Mouse (Mus musculus) intestine, embryonic 15.5 days (tissue): ENCODE data around the gene Gm39566. TPM values are rescaled to one million over a fixed set of nuclear protein-coding genes. Genes with fewer than 3 reads are reported as not detected.

Source experiments
- ATAC-seq: fragments of 200-750 bp; cut with Nextera tagmentation; 2 replicates; pipeline ENCODE4 v1.8.0; 2017; ENCODE audit warnings: moderate TSS enrichment, moderate library complexity
- H3K27ac ChIP-seq: fragments of 300-500 bp; sonication (generic); 2 replicates; pipeline ENCODE4 v1.5.1; 2015; ENCODE audit warnings: mild to moderate bottlenecking, inconsistent platforms
- H3K27me3 ChIP-seq: fragments of 300-500 bp; sonication (generic); replicated peaks from 2 replicates; pipeline ENCODE4 v1.6.1; 2015; ENCODE audit warnings: inconsistent platforms
- H3K36me3 ChIP-seq: fragments of 300-500 bp; sonication (generic); 2 replicates; pipeline ENCODE4 v1.6.1; 2015; ENCODE audit warnings: inconsistent platforms
- H3K4me1 ChIP-seq: fragments of 300-500 bp; sonication (generic); replicated peaks from 2 replicates; pipeline ENCODE4 v1.6.1; 2015; ENCODE audit warnings: inconsistent platforms
- H3K4me2 ChIP-seq: fragments of 300-500 bp; sonication (generic); replicated peaks from 2 replicates; pipeline ENCODE4 v1.6.1; 2015; ENCODE audit warnings: mild to moderate bottlenecking, inconsistent platforms
- H3K4me3 ChIP-seq: fragments of 300-500 bp; sonication (generic); replicated peaks from 2 replicates; pipeline ENCODE4 v1.5.1; 2015; ENCODE audit warnings: inconsistent platforms
- H3K9ac ChIP-seq: fragments of 300-500 bp; sonication (generic); 2 replicates; pipeline ENCODE4 v1.6.1; 2015; ENCODE audit warnings: inconsistent platforms
- H3K9me3 ChIP-seq: fragments of 300-500 bp; sonication (generic); 2 replicates; pipeline ENCODE4 v1.6.1; 2016; ENCODE audit warnings: inconsistent platforms
- WGBS: fragments of 180-500 bp; shearing (Covaris S2); methylation state at CpG from one replicate; pipeline ENCODE4 v1.1.7; 2015; 5-methylcytosine and 5-hydroxymethylcytosine counted together
- polyA plus RNA-seq: library from polyadenylated mRNA; unstranded; fragments of >200 nt; fragmentation: Nextera tagmentation; extraction: Ambion mirVana; gene quantifications from 2 replicates; pipeline ENCODE4 v1.2.1, GENCODE M21; 2015

The Gm39566 gene
- polyA plus RNA-seq, 1 experiment from 2014 or later = not detected

DNA sequence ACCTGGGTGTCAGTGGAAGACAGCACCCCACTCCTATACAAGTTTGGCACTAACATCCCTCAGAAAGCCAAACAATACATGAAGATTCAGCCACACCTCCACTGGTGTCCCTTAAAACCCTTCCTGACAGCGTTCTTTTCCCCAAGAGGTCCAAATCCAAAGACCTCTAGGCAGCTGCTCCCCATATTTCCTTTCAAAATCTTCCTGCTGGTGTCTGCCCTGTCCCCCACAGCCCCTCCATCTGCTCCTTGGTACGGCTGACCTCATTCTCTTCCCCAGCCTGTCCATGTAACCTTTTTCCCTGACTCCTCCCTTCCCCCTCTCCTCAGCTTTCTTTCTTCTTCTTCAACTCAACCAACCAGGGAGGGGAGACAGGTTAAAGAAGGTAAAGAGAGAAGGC, 8.4 kb upstream of the Gm39566 start:
- peaks cover 21% of the 10 kb centered on the region for H3K36me3 ChIP-seq
- no peak overlapping the region for H3K9ac ChIP-seq
- ATAC-seq = no peak
- H3K27ac ChIP-seq = no peak overlapping the region
- H3K4me3 ChIP-seq = no peak overlapping the region
- H3K27me3 ChIP-seq = no peaks in the 10 kb centered on the region
- H3K9me3 ChIP-seq = no peaks in the 10 kb centered on the region
- no peak overlapping the region for H3K4me2 ChIP-seq
- no peaks in the 10 kb centered on the region for H3K4me1 ChIP-seq
- whole genome bisulfite sequencing = 83% methylated on average over 2 of the region's 2 CpGs

DNA sequence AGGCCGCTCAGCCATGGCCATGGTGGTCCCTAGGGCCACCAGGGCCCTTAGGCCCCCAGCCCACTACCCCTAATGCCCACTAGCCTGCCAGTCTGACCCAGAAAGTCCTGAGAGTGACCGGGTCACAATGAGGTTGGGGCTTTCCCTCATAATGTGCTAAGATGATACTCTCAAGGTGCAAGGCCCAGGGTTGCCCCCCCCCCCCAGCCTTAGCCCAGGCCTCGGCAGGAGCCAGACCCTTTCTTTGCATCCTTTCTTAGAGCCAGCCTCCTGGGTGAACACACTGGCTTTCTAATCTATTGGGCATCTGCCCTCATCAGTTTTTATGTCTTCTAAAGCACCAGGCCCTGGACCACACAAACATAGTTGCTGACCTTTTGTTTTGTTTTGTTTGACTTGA, 7.0 kb upstream of the Gm39566 start, which contains the start of gene Spem1:
Gene Spem1, minus strand, starts transcription at position 101 of the 400 bp plus-strand sequence.
- Histone ChIP-seq H3K4me1 (no peaks in the 10 kb centered on the region), H3K9me3 (no peaks in the 10 kb centered on the region), H3K9ac (no peak within 1 kb of the TSS), H3K36me3 (peaks cover 10% of the 10 kb centered on the region; the same call in 1 of the 2 replicates), H3K4me3 (no peak within 1 kb of the TSS), H3K27ac (no peak within 1 kb of the TSS), H3K27me3 (no peaks in the 10 kb centered on the region), H3K4me2 (no peak within 1 kb of the TSS)
- no peak for ATAC-seq
- 79% methylated on average over 3 of the region's 3 CpGs for WGBS

DNA sequence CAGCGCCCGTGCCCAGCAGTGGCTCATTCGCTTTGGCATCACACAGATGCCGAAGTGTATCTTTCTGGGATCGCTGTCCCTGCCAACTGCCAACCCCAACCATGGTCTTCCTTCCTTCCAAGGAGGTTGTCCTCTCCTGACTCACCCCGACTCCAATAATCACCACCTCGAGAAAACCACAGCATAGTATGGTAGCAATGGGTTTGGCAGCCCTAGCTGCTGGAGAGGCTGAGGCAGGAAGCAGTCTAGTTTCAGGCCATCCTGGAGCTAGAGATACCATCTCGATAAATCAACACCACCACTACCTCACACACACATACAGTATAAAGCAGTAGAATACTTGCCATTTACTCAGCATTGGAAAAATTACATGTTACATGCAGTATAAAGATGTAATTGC, 3.8 kb upstream of the Gm39566 start:
- Histone ChIP-seq H3K36me3 (no peaks in the 10 kb centered on the region), H3K4me1 (no peaks in the 10 kb centered on the region), H3K4me2 (no peak overlapping the region), H3K9ac (no peak overlapping the region), H3K27me3 (no peaks in the 10 kb centered on the region), H3K9me3 (no peaks in the 10 kb centered on the region), H3K27ac (no peak overlapping the region), H3K4me3 (no peak overlapping the region)
- 88% methylated on average over 8 of the region's 8 CpGs for WGBS
- no peak for ATAC-seq

DNA sequence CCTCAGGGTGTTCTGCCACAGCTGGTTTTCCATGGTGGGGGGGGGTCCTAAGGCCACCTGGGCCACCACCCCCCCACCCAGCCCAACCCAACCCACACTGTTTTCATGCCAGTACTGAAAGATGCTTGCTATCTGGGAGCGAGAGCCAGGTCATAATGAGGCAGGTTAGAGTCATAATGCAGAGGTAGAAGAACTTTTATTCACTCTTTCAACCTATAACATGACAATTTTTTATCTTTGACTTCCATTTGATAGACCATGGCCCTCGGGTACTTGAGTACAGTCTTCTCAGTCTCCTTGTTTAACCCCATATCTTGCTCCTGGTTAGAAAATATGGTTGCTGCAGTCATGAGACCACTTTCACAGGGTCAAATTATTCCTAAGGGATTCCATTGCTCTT, 3.3 kb upstream of the Gm39566 start, which contains the start of gene Spem2:
Gene Spem2, minus strand, starts transcription at position 101 of the 400 bp plus-strand sequence.
- Histone ChIP-seq H3K9me3 (no peaks in the 10 kb centered on the region), H3K4me2 (no peak within 1 kb of the TSS), H3K36me3 (no peaks in the 10 kb centered on the region), H3K9ac (no peak within 1 kb of the TSS), H3K4me1 (no peaks in the 10 kb centered on the region), H3K4me3 (no peak within 1 kb of the TSS), H3K27me3 (no peaks in the 10 kb centered on the region), H3K27ac (no peak within 1 kb of the TSS)
- ATAC-seq = no peak
- 74% methylated on average over 2 of the region's 2 CpGs for WGBS

DNA sequence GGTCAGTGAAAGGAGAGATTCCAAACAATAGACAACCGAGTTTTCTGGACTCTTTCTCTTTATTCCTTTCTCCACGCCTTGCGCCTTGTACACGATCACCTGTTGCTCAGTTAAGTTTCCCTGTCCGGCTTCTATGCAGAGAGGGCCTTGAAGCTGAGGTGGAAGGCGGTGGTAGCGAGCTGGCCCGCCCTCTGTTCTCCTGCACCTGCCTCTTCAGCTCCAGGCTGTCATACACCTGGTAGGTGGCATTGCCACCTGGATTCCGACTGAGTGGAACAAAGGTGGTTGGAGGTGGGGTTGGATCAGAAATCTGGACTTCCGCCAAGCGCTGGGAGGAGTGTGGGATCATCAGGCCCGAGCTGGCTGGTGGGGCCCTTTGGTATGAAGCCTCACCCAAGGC, 1.4 kb upstream of the Gm39566 start:
- no peak overlapping the region for H3K4me3 ChIP-seq
- H3K9ac ChIP-seq = no peak overlapping the region
- H3K9me3 ChIP-seq = no peaks in the 10 kb centered on the region
- no peak overlapping the region for H3K4me2 ChIP-seq
- WGBS = 78% methylated on average over 12 of the region's 12 CpGs
- no peaks in the 10 kb centered on the region for H3K36me3 ChIP-seq
- no peaks in the 10 kb centered on the region for H3K4me1 ChIP-seq
- peak; percentile 43 for ATAC-seq
- H3K27me3 ChIP-seq = no peaks in the 10 kb centered on the region
- H3K27ac ChIP-seq = no peak overlapping the region

DNA sequence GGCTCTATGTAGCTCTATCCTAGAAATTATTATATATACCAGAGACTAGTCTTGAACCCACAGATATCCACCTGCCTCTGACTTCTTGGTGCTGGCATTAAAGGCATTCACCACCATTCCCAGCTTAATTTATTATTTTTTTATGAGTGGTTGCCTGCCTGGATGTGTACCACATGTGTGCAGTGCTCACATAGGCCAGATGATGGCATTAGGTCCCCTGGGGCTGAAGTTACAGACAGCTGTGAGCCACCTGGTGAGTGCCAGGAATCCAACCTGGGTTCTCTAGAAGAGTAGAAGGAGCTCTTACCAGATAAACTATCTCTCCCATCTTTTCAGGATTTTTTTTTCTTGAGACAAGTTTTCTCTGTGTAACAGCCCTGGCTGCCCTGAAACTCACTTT, 4.8 kb downstream of the Gm39566 start:
- no peak for ATAC-seq
- Histone ChIP-seq H3K27ac (no peak overlapping the region), H3K9me3 (no peaks in the 10 kb centered on the region), H3K27me3 (no peaks in the 10 kb centered on the region; the same call in 1 of the 2 replicates), H3K4me3 (no peak overlapping the region), H3K4me1 (no peaks in the 10 kb centered on the region), H3K4me2 (no peak overlapping the region), H3K36me3 (no peaks in the 10 kb centered on the region), H3K9ac (no peak overlapping the region)

DNA sequence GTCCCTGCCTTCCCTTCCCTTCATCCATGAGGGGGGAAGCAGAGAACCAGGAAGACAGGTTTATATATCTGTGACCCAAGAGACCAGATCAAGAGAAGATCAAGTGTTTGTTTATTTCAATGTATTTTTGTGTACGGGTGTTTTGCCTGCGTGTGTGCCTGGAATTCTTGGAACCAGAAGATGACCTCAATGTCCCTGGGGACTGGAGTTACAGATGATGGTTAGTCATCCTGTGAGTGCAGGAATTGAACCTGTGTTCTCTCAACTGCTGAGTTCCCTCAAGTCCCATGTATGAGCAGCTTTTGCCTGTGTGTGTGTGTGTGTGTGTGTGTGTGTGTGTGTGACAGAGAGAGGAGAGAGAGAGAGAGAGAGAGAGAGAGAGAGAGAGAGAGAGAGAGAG, 7.5 kb downstream of the Gm39566 start:
- Histone ChIP-seq H3K4me3 (no peak overlapping the region), H3K4me1 (peaks cover 24% of the 10 kb centered on the region), H3K9ac (no peak overlapping the region), H3K9me3 (no peaks in the 10 kb centered on the region), H3K27ac (no peak overlapping the region), H3K36me3 (no peaks in the 10 kb centered on the region), H3K27me3 (peaks cover 7% of the 10 kb centered on the region; the same call in 1 of the 2 replicates), H3K4me2 (no peak overlapping the region)
- 61% methylated on average over 2 of the region's 2 CpGs for WGBS
- no peak for ATAC-seq

DNA sequence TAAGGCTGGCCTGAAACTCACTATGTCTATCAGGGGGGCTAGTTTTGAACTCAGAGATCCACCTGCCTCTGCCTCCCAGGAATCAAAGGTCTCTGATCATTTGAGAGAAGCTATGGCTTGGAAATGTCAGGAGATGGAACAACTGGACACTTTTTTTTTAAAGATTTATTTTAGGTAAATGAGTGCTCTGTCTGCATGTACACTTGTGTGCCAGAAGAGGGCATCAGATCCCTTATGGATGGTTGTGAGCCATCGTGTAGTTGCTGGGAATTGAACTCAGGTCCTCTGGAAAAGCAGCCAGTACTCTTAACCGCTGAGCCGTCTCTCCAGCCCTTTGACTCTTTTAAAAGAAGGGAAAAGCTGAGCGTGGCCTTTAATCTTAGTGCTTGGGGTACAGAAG, 8.7 kb downstream of the Gm39566 start:
- H3K36me3 ChIP-seq = no peaks in the 10 kb centered on the region
- H3K27ac ChIP-seq = no peak overlapping the region
- H3K4me3 ChIP-seq = no peak overlapping the region
- peaks cover 7% of the 10 kb centered on the region; the same call in 1 of the 2 replicates for H3K27me3 ChIP-seq
- H3K9ac ChIP-seq = no peak overlapping the region
- ATAC-seq = no peak
- no peaks in the 10 kb centered on the region for H3K9me3 ChIP-seq
- H3K4me2 ChIP-seq = no peak overlapping the region
- H3K4me1 ChIP-seq = peaks cover 36% of the 10 kb centered on the region
- 79% methylated on average over 4 of the region's 4 CpGs for WGBS

DNA sequence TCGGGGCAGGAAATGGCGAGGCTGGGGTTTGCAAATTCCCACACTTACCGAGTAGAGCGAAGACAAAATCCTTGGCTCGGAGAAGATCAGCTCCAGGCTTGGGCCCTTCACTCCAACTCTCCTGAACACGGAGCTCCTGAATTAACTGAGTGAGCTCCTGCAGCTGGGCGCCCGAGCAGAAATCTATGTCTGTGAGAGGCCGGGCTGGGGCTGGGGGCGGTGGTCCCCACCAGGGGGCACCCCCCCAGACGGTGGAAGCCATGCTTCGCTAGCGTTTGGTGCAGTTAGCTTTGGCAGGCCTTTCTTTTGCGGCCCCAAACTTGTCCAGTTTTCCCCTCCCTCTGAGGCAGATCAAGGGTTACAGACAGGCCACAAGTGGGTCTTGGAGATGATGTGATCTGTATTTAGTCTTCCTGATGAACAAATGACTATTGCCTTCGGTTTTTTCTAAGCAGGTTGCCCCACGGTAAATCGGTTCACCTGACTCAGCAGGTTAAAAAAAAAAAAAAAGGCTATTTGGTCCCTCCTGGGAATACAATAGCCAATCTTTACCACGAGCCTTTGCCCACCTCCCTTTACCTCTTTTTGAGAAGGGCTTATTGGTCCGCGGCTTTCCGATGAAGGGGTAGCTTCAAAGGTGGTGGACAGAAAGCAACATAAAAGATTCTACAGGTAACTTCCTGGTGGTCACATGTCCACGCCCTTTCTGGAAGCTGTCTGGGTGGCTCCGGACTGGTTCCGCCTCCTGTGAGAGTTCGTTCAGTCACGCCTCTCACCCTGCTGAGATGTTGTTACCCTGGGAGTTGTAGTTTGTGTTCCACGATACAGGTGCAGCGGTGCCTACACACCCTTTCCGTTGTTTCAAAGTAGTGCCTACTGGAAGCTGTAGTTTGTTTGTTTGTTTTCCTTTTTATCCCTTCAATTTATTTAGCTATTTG, 9.9 kb downstream of the Gm39566 start, which contains the start of gene Tmem102:
Gene Tmem102, minus strand, starts transcription at position 653 of the 938 bp plus-strand sequence.
- peak; percentile 48 for ATAC-seq

DNA sequence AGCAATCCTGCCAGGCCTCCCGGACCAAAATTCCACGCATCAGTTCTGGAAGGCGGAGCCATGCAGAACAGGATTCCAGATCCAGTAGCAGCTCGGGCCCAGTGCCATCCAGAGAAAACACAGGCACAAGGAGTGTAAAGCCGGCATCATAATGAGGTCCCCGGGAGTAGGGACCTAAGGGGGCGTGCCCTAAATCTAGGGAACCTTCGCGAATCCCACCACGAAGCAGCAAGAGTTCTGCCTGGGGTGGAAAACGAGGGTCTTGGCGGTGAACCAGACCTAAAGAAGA, 10.5 kb downstream of the Gm39566 start:
- peak overlapping the region; percentile 64 for H3K9ac ChIP-seq
- peaks cover 51% of the 10 kb centered on the region for H3K4me1 ChIP-seq
- peak overlapping the region; percentile 51 for H3K4me3 ChIP-seq
- peak overlapping the region; percentile 98 for H3K4me2 ChIP-seq
- peak overlapping the region; percentile 79 for H3K27ac ChIP-seq
- H3K36me3 ChIP-seq = no peaks in the 10 kb centered on the region
- H3K9me3 ChIP-seq = no peaks in the 10 kb centered on the region
- H3K27me3 ChIP-seq = peaks cover 7% of the 10 kb centered on the region; the same call in 1 of the 2 replicates
- no peak for ATAC-seq
- 11% methylated on average over 12 of the region's 12 CpGs for WGBS

More for the DNA sequence above, 9.9 kb downstream of the Gm39566 start, which contains the start of gene Tmem102:
- Histone ChIP-seq H3K4me3 (peak within 1 kb of the TSS; percentile 51), H3K27ac (peak within 1 kb of the TSS; percentile 79), H3K27me3 (peaks cover 7% of the 10 kb centered on the region; the same call in 1 of the 2 replicates), H3K4me1 (peaks cover 48% of the 10 kb centered on the region), H3K9me3 (no peaks in the 10 kb centered on the region), H3K4me2 (peak within 1 kb of the TSS; percentile 98), H3K36me3 (no peaks in the 10 kb centered on the region), H3K9ac (peak within 1 kb of the TSS; percentile 64)
- WGBS = 9% methylated on average over 29 of the region's 29 CpGs

DNA sequence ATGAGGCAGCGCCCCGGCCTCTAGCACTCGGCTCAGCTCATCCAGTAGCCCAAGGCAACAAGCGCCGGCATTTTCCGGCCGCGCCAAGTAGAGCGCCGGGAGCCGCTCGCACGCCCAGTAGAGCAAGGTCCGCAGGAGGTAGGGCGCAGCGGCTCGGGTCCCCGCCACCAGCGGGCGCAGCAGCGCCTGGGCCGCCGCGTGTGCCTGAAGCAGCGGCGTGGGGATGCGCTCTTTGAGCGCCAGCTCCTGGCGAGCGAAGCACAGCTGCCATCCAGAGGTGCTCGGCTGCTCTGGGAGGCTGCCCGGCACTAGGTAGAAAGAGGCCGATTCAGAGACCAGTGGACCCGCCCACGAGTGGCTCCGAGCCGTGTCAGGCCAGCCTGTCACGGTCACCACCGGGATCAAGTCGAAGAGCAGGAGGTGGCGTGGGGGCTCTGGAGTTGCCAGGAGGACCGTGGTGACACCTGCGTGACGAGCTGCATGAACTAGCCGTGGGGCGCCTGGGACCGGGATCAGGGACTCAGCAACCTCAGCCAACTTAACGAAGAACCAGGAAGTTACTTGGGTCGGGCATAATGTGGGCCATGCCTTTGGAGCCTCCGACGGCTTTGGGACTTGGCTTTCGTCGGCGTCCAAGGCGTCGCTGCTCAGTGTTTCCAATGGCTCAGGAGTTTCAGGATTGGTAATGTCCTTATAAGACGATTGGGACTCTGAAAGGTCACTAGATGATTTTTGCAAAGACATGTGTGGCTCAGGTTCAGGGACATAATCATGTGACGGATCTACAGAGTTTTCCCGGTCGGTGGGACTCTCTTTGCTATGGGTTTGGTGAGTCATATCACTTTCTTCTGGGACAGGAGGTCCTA, 11.1 kb downstream of the Gm39566 start:
- no peaks in the 10 kb centered on the region for H3K9me3 ChIP-seq
- H3K9ac ChIP-seq = peak overlapping the region; percentile 64
- H3K27ac ChIP-seq = peak overlapping the region; percentile 79
- no peaks in the 10 kb centered on the region for H3K36me3 ChIP-seq
- peak overlapping the region; percentile 51 for H3K4me3 ChIP-seq
- peak; percentile 79 for ATAC-seq
- H3K27me3 ChIP-seq = peaks cover 7% of the 10 kb centered on the region; the same call in 1 of the 2 replicates
- H3K4me2 ChIP-seq = peak overlapping the region; percentile 98
- peaks cover 57% of the 10 kb centered on the region for H3K4me1 ChIP-seq
- 2% methylated on average over 60 of the region's 60 CpGs for WGBS

DNA sequence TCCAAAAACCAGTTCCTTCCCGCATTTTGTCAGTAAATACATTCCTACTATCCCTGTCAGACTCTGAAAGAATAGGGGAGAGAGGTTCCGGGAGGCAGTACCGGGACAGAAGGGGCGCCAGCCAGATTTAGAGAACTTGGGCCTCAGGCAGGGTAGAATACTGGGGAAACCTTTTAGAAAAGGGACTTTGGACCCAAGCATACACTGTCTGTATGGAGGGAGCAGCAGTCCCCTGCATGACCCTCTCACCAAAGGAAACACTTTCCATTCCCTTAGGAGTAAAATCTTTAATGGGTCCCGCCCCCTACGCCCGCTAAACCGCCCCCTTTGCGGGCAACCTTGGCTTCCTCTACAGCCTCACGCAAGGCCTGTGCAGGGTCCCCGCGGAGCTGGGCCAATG, 11.8 kb downstream of the Gm39566 start:
- no peaks in the 10 kb centered on the region for H3K9me3 ChIP-seq
- WGBS = 6% methylated on average over 12 of the region's 12 CpGs
- peaks cover 58% of the 10 kb centered on the region for H3K4me1 ChIP-seq
- H3K27me3 ChIP-seq = peaks cover 7% of the 10 kb centered on the region; the same call in 1 of the 2 replicates
- H3K27ac ChIP-seq = peak overlapping the region; percentile 79
- H3K36me3 ChIP-seq = no peaks in the 10 kb centered on the region
- peak; percentile 54 for ATAC-seq
- peak overlapping the region; percentile 98 for H3K4me2 ChIP-seq
- peak overlapping the region; percentile 64 for H3K9ac ChIP-seq
- peak overlapping the region; percentile 51 for H3K4me3 ChIP-seq
